Mouse (Mus musculus): ENCODE results near the gene Katnal1. TPM values are rescaled to one million over a fixed set of nuclear protein-coding genes. Genes with fewer than 3 reads are reported as not detected.

Katnal1 gene
- total RNA-seq (2021): 10 to 100 TPM; 55.4 to 56.9 TPM
- long read RNA-seq, experiment 1, full-length matches to known transcripts: 13 of 32 reads
- long read RNA-seq, experiment 1, partial matches to known transcripts: 0 of 32 reads
- long read RNA-seq, experiment 1, other reads (novel, unspliced or antisense): 19 of 32 reads
- long read RNA-seq, experiment 2, full-length matches to known transcripts: 13 of 25 reads
- long read RNA-seq, experiment 2, partial matches to known transcripts: 0 of 25 reads
- long read RNA-seq, experiment 2, other reads (novel, unspliced or antisense): 12 of 25 reads

DNA sequence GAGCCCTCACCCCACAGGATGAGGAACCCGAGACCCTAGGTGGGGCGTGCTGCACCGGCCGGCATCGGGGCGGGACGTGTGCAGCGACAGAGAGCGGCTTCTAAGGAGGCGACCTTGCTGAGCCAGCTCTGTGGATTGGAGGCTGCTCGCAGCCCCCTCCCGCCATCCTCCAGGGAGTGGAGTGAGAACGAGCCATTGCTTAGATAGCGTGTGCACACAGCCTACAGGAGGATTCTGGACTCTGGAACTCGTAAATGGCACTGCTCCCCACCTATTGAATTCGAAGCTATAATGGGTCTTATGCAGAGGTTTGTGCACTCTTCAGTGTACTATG lies at the start of gene Katnal1:
Katnal1 (minus strand) TSS at position 205 of the 334 bp plus-strand sequence.
- no peak for DNase-seq (ENCODE audit: low spot score in 2 of 2)
- intact Hi-C loops (cut with DNase I): no loop called here

DNA sequence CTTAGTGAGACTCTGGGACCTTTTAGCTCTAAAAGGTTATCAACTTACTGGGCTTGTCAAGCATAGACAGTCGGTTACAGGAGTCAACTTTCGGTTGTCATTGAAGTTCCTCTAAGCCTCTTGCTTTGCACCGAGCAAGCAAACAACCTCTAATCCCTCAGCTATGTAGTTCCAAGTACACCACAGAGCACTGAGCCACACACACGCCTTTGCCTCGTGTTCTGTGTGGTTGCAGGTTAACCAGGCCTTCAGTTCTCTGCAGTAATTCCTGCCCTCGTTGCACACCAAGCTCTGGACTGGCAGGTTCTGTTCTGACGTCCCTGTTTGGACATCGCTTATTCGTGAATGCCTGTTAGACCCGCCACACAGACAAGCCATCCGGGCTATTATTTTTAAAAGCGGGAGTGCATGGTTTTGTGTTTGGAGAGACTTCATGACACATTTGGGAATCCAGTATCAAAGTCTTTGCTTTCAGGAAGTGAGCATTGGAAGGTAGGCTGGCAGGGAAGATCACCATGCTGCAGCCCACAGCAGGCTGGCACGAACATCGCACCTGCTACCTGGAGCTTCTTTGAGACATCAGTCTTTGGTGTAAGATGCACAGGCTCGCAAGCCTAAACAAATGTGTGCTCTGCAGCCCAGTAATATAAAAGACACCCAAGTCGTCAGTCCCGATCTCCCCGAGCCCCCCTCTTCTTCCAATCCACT lies 49.5 kb upstream of the Katnal1 start:
- DNase-seq (ENCODE audit: low spot score in 2 of 2): no peak
- intact Hi-C loops (cut with DNase I): no loop called here

DNA sequence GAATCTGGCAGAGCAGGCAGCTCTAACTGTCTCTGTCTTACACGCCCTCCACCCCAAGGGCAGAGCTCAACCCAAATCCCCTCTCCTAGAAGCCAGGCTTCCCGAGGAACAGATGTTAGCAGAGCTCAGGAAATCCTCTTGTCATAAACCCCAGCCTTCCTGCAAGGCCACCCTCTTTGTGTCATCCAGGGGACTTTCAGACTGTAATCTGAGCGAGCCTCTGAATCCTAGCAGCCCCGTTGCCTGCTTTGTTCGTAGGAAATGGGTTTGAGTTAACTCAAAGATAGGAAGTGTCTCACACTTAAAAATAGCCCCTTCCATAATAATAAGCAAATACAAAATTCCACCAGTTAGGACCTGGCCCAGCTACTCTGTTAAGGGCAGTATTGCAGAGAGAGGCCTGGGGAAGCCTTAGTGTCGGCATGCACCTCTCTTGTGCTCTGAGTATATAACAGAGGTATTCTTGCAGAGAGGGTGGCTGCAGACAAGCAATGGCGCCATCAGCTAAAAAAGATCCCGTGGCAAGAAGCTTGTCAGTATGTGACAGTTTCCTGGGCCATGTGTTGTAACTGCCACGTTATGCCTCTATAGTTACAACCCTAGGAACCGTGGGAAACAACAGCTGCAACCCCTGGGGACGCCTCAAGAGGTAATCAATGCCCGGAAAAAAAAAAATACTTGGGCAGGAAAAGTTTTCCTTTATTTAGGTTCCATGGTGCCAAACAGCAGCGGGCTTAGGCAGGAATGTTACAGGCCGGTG lies 48.8 kb upstream of the Katnal1 start:
- DNase-seq (ENCODE audit: low spot score in 2 of 2): no peak
- intact Hi-C loops (cut with DNase I): no loop called here

DNA sequence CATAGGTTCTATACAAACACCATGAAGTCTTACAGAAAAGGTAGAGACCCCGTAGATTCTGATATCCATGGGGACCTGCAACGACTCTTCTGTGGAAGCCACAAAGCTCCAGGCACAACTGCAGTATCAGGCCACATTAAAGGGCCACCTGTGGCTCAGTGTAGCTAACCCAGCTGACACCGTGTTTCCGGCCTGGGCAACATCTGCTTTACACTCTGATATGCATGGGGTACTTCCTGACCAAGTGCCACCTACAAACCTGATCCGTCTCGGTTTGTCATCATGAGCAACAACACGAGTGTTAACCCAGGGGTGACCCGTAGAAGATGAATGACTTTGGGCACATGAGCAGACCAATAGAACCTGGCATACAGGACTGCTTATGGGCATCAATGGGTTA lies 47.8 kb upstream of the Katnal1 start:
- DNase-seq (ENCODE audit: low spot score in 2 of 2): no peak
- intact Hi-C loops (cut with DNase I): no loop called here

DNA sequence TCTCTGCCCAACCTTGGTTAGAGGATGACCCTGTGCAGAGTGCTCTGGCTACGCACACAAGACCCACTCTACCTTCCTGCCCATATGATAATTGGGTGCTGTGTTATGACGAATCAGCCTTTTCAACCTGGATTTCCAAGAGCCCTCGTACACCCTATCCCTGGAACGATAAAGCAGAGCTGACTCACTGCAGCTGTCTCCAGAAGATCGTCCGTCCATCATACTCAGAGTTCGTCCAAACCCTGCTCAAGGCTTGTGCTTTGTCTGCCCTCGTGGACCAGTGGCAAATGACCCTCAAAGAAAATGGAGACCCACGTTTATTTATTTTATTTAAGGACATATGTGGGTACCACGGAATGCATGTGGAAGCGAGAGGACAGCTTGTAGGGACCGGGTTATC lies 45.9 kb upstream of the Katnal1 start:
- no peak for DNase-seq (ENCODE audit: low spot score in 2 of 2)
- intact Hi-C loops (cut with DNase I): no loop called here

DNA sequence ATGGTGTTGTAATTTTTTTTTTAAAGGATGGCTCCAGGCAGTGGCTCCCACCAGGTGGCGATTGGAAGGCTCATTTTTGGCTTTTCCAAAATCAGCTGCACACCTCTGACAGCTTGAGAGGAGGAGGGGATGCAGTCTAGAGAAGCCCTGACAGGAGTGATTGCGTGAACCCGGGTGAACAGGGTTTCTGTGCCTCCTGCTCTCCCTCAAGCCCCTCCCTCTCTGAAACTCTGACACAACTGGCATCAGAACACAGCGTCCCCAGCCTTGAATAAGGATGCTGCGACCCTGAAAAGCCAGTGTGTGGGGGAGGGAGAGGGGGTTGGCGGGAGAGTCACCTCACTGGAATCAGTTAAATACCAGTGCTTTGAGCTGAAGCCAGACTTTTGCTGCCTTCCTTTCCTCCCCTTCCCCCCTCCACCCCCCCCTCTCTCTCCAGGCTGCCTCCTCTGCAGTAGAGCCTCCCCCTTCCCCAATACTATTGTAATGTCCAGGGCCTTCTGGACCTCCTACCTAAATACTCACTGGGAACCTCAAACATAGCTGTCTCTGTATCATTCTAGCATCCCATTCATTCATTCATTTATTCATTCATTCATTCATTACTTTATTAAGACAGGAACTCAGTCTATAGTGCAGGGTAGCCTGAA lies 44.0 kb upstream of the Katnal1 start:
- DNase-seq (ENCODE audit: low spot score in 2 of 2): no peak
- intact Hi-C loops (cut with DNase I): no loop called here

DNA sequence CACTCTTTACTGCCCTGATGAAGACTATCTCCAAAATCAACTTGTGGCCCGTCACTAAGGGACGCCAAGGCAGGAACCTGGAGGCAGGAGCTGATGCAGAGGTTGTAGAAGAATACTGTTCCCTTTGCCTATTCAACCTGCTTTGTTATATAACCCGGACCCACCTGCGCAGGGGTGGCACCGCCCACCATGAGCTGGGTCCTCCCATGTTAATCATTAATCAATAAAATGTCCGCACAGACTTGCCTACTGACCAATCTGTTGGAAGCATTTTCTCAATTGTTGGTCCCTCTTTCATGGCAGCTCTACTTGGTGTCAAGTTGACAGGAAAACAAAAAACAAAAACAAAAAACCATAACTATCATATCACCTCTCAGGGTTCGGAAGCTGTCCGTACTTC lies 43.0 kb upstream of the Katnal1 start:
- no peak for DNase-seq (ENCODE audit: low spot score in 2 of 2)
- intact Hi-C loops (cut with DNase I): no loop called here

DNA sequence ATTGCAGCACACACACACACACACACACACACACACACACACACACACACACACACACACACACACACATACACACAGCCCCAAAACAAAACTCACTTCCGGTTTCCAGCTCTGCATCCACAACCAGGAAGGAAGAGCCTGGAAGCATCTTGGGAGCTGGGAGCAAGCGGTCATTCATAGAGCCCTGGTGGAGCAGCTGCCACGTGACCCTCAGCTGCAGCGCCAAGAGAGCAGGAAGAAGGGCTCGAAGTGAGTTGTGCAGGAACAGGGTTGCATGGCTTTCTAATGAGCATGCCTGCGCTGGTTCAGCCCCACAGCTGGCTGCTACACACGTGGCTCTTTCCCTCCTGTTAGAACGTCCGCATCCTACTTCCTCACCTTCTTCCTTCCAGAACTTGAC lies 40.5 kb upstream of the Katnal1 start:
- intact Hi-C loops (cut with DNase I): no loop called here
- DNase-seq (ENCODE audit: low spot score in 2 of 2): no peak

DNA sequence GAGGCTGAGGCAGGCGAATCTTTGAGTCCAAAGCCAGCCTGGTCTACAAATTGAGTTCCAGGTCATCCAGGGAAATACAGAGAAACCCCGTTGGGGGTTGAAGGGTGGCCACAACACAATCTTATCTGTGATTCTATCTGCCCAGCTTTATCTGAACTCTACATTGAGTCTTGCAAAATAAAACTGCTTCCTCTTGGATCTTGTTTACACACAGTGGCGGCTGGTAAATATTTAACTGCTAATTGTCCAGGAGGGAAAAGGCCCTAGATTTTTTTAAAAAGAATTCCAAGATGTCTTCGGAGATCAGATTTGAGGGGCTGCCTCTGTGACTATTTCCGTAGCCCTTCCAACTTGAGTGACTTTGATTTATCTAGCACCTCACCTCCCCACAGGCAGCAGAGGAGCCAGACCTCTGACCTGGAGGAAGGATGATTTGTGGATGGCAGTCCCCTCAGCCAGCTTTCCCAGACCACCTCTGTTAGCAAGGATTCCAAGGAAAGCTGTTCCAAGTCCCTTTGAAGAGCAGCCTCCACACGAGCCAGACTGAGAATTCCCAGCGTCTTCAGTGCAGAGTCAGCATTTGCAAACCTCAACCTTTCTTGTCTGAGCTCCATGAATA lies 39.9 kb upstream of the Katnal1 start:
- intact Hi-C loops (cut with DNase I): no loop called here
- no peak for DNase-seq (ENCODE audit: low spot score in 2 of 2)

DNA sequence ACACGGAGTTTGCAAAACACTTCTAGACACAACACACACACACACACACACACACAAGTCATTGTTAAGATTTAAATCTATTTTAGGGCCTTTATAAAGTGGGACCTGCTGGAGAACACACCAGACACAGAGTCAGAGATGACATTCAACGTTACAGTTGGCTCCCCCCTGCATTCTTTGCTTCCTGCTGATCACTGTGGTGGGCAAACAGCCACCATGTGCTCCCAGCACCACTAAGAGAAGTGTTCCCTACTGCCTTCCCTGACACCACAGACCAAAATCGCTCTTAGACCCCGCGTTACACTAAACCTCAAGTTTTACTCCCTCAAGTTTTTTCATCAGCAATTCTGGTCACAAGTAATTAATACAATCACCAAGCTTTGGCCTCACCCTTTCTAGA lies 39.1 kb upstream of the Katnal1 start:
- intact Hi-C loops (cut with DNase I): no loop called here
- DNase-seq (ENCODE audit: low spot score in 2 of 2): no peak

DNA sequence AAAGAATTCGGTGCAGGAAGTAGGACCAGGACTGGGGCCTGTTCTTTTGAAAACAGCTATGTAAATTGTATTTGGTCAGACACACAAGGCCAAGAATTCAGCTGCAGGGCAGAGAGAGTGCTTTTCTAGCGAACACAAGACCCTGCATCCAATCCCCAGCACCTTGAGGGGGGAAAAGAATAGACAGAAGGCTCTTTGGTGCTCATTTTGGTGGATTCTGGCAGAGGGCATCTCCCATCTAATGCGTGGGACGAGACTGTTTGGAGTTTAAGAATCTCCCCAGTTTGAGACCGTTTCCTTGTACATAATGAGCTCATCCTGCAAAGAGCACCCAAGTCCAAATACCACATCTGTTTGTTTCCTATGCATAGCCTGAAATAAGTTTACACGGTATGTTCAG lies 37.3 kb upstream of the Katnal1 start:
- intact Hi-C loops (cut with DNase I): no loop called here

DNA sequence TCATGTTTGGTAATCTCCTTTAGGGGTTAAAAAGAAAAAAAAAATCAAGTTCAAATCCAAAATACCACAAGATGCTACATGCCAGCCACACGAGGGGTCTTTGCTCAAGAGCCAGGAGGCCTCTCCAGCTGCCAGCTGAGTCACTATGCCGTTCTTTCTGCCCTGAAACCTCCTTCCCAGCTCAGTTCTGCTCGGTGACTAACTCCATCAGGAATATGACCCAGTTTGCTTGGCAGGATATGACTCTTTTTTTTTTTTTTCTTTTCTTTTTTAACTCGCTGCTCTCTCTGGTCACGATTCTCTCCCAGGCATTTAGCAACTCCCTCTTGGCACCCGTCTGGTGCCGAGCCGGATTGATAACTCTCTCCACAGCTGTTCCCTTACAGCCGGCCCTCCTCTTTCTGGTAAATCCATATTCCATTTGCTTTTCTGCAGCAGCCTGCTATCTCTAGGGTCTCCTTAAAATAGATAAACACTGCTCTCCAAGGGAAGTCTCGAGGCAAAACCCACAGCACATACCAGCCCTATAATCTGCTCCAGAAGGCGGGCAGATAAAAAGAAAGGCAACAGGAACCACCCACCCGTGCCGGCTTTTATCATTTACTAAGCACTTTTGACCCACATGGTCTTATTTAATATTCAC lies 36.7 kb upstream of the Katnal1 start:
- DNase-seq (ENCODE audit: low spot score in 2 of 2): peak; percentile 75 to 91
- intact Hi-C loops (cut with DNase I): no loop called here

More for the DNA sequence above, 37.3 kb upstream of the Katnal1 start:
- DNase-seq (ENCODE audit: low spot score in 2 of 2): no peak

DNA sequence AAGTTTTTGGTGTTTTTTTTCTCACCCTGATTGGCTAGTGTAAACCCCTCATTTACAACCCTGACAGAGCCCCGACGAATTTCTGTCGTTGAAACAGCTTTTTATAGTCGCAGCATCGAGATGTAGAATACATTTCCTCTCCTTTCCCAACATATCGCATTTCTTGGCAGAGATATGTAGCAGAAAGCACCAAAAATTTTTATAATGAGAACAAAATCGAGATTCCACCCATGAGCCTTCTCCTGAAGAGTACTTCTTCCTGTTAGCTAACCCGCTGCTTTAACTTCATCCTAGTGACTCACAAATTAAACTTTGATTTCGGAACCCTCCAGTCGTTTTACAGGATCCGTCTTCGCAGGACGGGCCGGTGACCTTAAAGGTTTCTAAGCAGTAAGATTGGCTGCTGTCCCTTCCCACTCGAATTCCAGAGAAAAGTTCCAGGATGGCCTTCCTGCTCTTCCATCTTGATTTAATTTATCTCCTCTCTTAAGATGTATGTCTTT lies 36.0 kb upstream of the Katnal1 start:
- peak; percentile 44 to 75 for DNase-seq (ENCODE audit: low spot score in 2 of 2)

DNA sequence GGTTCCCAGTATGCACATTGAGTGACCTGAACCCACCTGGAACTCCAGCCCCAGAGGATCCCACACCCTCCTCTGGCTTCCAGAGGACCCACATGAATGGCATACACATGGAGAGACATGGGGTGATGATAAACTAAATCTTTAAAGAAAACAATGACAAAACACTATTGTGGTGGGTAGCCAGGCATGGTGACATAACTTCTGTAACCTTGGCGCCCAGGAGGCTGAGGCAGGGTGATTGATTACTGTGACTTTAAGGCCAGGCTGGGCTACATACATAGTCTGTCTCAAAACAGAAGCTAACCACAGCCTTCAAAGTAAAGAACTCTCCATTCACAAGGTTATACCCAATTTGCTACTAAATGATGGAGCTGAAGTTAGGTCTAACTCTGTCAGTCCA lies 35.1 kb upstream of the Katnal1 start:
- no peak for DNase-seq (ENCODE audit: low spot score in 2 of 2)
- intact Hi-C loops (cut with DNase I): no loop called here

More for the DNA sequence above, 36.0 kb upstream of the Katnal1 start:
- intact Hi-C loops (cut with DNase I): no loop called here

DNA sequence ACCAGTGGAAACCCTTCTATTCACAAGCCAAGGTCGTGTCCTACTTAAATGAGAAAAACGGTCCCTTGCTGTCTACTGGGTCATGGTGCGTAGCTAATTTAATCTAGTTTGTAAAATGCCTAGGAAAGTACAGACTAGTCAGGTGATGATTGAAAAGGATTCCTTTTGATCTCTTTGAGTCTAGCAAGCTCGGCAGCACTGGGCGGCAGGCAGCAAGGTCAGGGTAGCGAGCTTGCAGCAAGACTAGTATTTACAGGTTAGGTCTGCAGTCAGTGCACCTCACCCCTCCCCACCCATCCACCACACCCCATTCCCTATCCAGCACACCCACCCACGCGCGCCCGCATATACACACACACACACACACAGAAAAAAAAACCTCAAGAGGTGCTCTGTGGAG lies 31.1 kb upstream of the Katnal1 start:
- no peak for DNase-seq (ENCODE audit: low spot score in 2 of 2)
- intact Hi-C loops (cut with DNase I): no loop called here

DNA sequence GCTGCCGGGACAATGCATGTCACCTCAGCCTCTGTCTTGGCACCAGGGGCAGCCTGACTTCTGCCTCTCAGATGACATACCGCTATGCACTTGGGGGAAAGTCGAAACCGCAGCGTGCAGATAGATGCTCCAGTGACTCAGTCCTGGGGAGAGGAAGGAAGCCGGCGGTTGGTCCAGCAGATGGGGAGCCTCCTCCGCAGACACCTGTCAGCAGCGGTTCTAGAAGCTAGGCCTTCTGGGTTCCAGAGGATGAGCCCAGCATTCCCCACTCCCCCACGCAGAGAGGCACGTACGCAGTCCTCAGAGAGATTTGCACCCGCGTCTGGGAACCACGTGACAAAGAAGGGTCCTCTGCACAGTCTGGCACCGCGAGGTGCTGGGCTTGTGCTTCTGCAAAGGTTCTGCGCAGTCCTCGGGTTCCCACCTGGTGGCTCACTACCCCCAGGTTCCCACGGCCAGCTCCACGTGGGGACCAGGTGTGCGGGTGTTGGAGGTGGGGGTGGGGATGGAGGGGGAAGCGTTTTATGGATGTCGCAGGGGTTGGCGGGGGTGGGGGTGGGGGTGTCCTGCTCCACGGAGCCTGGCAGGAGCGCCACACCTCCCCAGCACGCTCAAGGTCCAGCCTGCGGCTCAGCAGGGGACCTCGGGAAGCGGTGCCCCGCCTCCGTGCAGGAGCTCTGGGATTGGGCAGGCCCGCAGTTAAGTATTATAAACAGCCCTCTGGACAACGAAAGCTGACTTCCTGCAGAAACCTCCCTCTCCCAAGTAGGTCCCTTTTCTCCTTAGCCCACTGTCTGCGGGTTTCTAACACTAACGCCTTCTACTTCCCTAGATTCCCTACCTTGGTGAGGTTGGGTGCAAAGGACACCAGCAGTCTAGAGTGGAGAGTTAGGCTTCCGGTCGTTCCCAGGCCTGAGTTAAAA lies 30.2 kb upstream of the Katnal1 start:
- peak; percentile 72 to 77 for DNase-seq (ENCODE audit: low spot score in 2 of 2)
- intact Hi-C loops (cut with DNase I): loop anchor here (10.0 kb wide), 1 partner anchor 145 kb away; no protein-coding TSS in a partner anchor

DNA sequence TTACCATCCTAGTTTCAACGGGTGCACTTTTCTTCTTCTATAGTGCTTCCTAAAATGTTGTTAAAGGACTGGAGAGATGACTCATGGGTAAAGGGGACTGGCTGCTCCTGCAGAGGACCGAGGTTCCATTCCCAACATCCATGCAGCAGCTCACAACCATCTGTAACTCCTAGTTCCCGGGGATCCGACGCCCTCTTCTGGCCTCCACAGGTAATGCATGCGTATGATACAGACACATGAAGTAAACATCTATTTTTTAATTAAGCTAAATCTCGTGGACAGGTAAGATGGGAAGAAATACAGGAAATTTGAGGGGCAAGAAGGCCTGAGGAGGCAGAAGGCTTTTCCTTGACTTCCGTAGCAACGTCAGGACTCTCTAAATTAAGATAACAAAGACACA lies 29.2 kb upstream of the Katnal1 start:
- intact Hi-C loops (cut with DNase I): loop anchor here (10.0 kb wide), 1 partner anchor 144 kb away; no protein-coding TSS in a partner anchor
- no peak for DNase-seq (ENCODE audit: low spot score in 2 of 2)

Data from left cerebral cortex, postnatal 14 days (tissue).